Mouse (Mus musculus): Measurements from ENCODE around the gene Ap1m1.

Ap1m1 gene

DNA sequence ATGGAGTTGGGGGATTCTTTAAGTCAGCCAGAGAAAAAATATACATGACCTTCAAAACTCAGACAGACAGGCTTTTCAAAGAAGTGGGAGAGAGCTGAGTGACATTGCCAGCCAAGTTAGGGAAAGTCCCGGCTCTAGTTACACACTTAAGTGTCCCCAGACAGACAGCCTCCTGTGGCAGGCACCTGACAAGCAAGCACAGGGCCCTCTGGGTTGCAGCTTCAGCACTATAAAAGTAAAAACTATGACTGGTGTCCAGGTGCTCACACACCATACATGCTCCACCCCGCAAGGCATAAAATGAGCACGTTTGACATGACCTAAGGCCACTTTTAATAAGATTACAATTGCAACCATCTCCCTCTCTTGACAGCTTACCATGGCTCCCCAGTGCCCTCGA lies 20.8 kb downstream of the Ap1m1 start:
- DNase-seq = no peak

DNA sequence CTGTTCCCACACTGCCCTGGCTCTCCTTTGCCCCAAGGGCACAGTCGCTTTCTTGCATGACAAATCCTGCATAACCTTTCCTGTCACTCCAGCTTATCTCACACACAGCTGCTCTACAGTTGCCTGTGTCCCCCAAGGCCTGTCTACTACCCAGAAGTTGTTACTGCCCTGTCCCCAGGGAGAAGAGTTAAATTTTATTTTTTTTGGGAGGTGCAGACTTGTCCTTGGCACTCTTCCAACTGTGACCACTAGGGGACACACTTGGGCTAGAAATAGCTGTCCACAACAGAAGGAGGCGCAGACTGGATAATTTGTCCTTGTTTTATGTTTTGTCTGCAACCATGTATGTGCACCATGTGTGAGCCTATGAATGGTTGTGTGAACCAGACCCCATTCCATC lies 21.2 kb downstream of the Ap1m1 start:
- peak; percentile 70 for DNase-seq

DNA sequence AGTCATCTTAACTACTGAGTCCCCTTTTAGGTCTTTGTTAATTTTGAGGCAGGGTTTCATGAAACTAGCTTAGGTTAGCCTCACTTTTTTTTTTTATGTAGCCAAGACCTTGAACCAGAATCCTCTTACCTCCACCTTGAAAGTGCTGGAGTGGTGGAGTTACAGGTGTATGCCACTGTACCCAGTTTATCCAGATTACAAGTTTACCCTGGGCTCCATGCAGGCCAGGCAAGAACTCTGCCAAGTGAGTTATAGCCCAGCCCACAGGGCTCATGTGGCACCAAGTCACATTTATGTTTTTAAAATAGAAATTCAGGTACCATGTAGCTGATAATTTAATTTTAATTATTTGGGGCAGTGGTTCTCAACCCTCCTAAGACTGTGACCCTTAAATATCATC lies 21.6 kb downstream of the Ap1m1 start:
- DNase-seq = no peak

DNA sequence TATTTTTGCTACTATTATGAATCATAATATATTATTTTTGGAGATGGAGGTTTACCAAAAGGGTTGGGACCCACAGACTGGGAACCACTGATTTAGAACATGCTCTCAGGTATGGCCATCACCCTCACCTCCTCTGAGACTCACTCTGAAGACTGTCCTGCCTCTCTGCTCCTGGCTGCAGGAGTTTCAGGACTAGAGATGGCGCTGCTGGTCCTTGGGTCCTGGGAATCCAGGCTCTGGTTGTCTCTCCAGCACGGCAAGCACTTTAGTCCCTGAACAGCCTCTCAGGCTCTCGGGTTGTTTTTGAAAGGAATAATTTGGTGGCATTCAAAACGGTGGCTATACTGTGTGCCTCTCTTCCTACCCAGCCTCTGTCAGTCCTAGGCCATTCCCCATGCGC lies 22.1 kb downstream of the Ap1m1 start:
- peak; percentile 45 for DNase-seq

DNA sequence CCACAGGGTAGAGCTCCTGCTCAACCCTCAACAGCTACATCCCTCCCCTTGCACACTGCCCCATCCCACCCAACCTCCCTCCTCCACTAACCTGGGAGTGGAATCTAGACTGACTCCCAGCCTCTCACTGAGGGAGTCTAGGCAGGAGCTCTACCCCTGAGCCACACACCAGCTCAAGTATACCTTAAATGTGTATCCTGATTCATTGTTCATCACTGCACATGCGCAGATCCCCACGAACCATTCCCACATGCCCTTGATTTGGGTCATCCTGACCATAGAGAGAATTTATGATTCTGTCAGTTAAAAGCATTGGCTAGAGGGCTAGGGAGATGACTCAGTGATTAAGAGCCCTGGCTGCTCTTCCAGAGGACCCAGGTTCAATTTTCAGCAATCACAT lies 22.9 kb downstream of the Ap1m1 start:
- DNase-seq = no peak

DNA sequence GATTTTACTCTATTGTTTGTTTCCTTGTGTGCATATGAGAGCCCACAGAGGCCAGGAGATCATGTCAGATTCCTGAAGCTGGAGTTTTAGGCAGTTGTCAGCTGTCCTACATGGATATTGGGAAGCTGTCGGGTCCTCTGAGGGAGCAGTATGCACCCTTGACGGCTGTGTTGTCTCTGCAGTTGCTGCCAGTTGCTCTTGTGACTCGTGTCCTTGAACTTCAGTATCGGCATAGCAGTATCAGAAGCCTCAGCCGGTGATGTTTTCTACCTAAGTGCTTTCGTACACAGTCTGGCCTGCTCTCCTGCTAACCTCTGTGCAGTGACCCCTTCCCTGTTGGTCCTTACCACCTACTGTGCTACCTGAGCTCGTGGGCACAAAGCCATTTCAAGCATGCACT lies 23.6 kb downstream of the Ap1m1 start:
- DNase-seq = no peak

DNA sequence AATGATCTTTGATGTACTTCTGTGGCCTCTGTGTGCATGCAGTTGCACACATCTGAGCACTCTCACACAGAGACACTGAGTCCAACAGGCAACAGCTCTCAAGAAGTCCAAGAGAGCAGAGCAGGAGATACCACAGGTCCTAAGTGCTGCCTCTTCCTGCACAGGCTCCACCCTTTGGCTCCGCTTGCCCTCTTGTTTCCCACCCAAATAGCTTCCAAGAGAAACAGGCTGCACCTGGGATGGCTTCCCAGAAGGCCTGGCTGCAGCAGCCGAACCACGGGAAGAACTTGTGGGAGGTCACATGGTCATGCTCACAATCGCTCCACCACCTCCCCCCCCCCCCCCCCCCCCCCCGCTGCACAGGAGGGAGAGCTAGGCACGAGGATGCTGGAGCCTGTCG lies 25.5 kb downstream of the Ap1m1 start:
- peak; percentile 44 for DNase-seq

DNA sequence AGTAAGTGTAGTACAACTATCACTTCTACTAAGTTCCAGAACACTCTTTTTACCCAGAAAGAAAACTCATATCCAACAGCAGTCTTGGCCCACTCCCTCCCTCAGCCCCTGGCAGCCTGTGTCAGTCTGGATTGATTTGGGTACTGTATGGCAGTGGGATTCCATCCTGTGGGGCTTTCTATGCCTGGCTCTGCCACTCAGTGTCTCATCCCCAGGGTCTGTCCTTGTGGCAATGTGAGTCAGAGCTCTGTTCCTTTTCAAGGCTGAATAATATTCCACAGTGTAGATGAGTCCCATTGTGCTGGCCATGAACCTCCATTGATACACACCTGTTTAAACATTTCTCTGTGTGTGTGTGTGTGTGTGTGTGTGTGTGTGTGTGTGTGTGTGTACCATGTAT lies 26.9 kb downstream of the Ap1m1 start:
- DNase-seq = no peak

DNA sequence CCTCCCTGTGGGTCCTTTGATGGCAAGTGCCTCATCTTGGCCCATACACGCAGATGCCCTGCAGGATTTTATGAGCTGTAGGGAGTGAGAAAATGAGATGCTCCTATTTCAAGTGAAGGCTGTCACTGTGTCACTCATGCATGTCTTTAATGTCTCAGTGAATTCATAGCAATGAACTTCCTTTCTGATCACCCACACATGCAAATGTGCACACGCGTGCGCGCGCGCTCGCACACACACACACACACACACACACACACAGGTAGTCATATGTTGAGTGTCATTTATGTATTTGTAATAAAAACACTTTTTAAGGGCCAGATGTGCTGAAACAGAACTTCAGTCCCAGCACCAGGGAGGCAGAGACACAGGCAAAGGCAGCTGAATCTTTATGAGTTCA lies 27.3 kb downstream of the Ap1m1 start:
- no peak for DNase-seq

DNA sequence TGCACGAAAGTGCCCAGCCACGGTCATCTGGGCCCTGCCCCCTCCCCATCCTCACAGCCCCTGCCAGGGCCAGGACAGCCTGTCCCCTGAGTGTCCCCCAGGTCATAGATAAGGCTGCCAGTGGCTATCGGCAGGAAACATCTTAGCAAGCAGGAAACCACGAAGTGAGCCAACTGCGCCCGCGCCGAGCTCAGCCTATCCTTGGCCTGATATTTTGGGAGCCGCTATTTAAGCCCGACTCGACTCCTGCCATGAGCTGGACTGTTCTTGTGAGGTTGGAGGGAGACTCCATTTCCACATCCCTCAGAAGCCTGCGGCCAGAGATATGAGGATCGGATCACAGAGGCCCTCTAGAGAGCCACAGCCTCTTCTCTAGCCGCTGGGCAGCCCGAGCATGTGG lies 28.5 kb downstream of the Ap1m1 start:
- DNase-seq = peak; percentile 83

DNA sequence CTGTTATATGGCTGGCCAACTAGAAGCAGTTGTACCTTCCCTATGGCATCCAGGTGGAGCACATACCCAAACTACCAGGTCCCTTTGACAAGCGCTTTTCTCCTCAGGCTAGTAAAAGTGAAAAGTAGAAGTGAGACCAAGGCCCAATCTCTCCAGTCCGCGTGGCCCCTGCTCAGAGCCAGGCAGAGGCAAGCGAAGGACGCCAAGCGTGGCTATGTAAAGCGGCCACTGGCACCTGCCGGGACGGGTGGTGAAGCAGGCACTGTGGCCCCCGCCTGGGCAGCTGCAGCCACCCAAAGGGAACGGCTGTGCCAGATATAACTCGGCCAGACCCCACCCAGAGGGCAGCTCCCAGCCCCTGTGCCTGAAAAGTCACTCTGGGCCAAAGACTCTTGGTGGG lies 30.8 kb downstream of the Ap1m1 start:
- no peak for DNase-seq

DNA sequence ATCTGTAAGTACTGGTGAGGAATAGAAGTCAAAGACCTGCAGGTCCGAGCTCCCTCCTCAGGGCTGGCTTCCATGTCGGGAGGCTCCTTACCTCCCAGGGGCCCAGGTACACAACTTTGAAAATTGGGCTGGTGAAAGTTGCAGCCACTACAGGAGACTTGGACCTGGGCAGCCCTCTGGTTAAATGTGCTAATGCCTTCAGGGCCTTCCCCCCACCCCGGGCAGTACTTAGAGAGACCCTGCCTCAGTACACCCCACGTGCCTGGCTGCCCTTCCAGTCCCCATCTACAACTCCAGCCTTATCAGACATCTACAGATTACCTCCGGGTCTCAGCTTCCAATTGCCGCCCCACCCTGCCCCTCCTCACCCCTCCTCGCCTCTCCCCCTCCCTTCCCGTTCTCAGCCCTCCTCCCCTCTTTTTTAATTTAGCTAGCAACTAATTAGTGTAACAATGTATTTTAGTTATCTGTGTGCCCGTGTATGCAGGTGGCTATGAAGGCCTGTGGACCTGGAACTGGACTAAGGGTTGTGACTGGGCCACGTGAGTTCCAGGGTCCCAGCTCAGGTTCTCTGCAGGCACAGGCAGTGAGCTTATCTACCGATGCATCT lies 31.3 kb downstream of the Ap1m1 start:
- no peak for DNase-seq

DNA sequence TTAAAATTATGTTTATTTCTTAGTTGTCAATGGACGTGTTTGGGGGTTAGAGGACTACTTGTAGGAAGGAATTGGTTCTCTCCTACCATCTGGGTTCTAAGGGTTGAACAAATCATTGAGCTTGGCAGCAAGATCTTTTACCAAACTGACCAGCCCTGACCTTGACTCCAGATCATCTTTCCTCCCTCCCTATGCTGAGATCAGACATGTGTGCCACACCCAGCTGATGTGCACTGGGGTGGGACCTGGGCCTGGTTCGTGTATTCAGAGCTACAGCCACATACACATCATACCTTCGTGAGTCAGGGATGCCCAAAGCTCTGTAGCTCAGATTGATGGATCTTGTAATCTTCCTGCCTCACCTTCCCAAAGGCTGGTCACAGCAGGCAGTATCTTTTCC lies 31.9 kb downstream of the Ap1m1 start:
- DNase-seq = no peak

DNA sequence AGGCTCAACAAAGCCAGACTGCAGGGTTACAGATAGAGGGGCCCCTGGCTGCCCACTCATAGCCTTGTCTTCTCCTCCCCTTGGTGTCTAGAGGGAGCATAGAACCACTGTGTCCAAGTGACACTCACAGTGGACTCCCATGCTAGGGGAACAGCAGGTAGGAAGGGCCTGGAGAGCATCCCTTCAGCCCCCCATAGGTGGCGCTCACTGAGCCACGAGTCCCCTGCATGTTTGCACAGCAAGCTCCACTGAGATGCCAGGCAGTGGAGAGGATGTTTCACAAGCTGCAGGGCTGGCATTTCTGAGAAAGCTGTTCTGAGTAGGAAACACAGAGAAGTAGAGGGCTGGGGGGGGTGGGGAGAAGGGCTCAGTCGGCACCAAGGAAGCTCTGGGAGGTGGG lies 32.5 kb downstream of the Ap1m1 start:
- DNase-seq = peak; percentile 85

DNA sequence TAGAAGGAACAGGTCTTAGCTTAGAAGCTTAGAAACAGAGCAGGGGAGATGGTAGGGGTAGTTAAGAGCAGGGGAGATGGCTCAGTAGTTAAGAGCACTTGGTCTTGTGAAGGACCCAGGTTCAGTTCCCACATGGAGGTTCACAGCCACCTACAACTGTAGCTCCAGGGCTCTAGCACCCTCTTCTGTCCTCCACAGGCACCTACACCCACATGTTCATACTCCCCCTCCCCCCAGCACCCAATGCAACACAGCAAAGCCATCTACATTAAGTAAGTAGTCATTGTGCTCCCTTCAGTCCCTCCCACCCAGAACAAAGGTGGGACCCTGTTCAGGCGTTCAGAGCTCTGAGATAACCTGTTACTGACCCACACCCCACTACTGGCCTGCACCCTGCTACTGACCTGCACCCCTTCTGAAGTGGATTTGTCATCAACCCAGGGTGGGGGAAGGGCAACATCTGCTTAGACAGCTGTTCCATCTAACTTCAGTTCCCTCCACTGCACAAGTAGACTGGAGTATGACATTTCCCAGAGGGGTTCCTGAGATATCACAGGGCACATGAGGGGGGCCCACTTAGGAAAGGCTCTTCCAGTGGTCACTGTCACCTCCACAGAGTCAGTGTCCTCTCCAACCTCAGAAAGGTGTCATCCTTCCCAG lies 33.4 kb downstream of the Ap1m1 start:
- DNase-seq = no peak

DNA sequence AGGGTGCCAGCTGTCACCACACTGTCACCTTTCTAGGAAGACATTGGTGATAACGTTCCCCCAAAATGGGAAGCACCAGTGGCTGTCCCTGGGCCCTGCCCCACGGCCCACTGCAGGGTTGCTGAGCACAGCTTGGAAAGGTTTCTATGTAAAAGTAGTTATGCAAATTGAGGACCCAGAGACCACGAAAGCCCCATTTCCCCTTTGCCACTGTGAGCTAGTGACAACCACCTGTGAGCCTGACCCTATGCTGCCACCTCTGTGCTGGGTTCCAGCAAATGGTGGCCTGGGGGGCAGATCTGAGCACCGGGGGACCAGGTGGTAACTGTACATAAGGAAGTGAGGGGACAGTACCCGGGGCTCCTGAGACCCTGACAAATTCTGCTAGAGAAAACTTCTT lies 34.0 kb downstream of the Ap1m1 start:
- DNase-seq = no peak

DNA sequence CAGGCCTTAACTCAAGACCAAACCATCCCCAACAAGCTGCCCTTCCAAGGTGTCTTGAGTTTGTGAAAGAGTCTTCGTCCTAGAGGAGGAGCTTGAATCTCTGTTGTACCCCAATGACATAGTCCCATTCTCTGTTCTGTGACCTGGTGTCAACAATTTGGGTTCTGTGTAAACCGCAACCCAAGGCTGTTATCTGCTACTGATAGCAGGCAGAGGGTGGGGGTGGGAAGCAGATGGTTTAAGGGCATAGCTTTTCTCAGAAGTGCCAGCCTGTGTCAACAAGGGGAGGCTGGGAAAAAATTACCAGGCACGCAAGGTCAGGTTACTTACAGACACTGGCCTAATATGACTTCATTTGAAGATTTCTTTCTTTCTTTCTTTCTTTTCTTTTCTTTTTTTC lies 37.4 kb downstream of the Ap1m1 start:
- no peak for DNase-seq

DNA sequence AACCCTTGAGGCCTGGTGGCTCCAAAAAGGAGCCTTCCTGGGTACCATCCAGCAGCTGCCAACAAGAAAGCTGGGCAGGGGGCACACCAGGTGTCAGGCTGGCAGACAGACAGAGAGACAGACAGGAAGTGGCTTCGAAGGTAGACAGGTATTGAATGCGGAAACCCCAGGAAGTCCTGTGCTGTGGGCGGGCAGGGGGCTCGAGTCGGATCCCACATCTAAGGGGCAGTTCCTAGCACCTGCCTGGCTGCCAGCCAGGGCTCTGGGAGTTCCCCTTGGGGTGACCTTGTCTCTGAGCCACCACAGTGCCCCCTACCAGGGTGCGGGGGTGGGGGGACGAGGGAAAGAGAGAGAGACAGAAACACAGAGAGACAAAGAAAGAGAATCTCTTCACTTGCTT lies 39.3 kb downstream of the Ap1m1 start:
- no peak for DNase-seq

DNA sequence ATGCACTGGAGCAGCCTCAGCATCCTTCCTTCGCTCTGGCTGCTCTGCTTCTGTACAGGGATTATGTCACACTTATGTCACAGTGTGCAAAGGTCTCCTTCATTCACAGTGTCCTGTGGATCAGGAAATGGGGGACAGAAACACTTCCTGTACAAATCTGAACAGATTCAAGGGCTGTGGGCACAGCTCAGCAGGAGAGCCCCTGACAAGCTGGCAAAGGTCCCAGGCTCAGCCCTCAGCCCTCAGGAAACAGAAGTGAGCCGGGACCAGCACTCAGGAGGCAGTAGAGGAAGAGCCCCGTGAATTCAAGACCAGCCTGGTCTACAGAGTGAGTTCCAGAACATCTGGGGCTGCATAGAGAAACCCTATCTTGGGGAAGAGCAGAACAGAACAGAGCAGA lies 41.8 kb downstream of the Ap1m1 start:
- DNase-seq = no peak

DNA sequence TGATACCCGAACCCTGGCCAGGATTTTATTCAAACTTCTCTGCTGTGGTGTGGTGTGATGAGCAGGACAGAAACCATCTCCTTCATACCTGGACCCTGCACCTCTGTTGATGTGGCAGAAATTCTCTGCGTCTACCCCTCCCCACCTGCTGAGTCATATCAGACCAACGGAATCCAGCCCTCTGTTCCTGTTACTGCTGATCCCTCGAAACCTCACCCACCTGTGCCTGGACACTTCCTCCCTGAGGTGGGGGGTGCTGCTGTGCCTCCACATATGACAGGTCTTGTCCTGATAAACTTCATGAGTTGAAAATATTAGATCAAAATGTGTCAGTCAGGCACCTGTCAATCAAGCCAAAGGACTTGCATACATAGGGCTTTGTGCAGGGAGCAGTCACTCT lies 45.5 kb downstream of the Ap1m1 start:
- no peak for DNase-seq

DNA sequence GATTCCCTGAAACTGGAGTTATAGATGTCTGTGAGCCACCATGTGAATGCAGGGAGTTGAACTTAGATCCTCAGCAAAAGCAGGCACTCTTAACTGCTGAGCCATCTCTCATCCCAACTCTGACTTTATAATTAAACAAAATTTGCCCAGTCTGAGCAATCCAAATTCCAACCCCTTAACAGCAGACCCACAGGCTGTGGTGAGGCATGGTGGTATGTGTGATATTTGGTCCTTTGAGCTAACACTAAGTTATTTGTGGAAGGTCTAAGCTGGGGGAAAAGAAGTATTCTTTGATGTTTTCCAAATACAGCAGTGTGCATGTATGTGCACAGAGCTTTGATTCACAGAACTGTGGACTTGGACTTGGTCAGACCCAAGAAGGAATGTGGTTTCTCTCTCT lies 49.2 kb downstream of the Ap1m1 start:
- DNase-seq = no peak

DNA sequence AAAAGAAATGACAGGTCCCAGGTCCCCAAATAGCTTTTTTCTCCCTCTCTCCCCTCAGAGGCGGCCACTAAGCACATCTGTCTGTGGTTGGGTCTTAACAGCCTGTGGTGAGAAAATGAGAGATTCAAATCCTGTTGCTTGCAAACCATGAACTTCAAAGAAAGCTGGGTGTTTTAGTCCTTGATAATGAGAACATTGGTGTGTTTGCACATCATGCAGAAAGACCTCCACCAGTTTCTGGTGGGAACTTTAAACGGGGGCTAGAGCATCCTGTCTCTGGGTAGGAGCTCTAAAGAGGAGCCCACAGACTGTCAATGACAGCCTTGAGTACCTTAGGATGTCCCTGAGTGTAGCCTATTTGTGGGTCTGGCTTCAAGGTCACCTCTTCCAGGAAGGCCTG lies 51.3 kb downstream of the Ap1m1 start:
- no peak for DNase-seq

DNA sequence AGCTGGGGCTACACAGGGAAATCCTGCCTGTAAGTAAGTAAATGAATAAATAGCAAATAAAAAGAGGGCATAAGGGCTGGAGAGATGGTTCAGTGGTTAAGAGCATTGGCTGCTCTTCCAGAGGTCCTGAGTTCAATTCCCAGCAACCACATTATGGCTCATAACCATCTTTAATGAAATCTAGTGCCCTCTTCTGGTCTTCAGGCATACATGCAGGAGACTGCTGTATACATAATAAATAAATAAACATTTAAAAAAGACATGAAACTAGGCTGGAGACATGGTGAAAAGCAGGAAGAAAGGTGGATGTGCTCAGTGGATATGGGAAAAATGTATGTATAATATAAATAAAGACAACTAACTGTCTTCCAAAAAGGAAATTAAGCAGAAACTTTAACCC lies 53.5 kb downstream of the Ap1m1 start:
- no peak for DNase-seq

DNA sequence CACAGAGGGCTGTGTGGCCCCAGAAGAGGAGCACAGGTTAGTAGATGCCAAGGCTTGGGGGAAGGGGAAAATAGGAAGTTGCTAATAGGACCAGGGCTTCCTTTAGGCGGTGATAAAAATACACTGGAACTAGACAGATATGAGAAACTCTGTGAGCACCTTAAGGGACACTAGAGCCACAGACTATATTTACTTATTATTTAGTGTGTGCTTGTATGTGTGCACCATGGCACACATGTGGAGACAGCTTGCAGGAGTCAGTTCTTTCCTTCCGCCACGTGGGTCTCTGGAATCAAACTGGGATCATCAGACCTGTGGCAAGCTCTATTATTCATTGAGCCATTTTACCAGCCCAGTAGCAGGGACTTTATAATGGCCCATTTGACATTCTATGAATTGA lies 55.3 kb downstream of the Ap1m1 start:
- DNase-seq = no peak

DNA sequence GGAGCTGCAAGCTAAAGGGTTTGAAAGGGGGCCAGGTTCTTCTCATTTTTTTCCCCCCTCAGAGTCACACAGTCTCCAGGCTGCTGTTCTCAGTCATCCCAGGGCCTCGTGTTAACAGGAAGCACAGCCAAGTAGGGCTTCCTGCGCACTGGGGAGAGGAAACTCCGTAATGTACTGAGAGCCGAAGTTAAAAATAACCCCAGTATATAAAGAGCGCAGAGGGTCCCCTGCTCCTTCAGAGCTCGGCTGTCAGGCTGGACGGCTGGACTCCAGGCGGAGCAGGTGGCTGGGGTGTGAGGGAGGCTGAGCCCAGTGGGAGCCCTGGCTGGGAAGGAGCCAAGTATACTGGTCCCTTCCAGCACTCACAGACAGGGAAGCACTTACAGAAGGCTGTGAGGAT lies 55.9 kb downstream of the Ap1m1 start:
- DNase-seq = peak; percentile 88
